Mouse (Mus musculus): ENCODE data around the gene Pwp2.

Pwp2 gene

DNA sequence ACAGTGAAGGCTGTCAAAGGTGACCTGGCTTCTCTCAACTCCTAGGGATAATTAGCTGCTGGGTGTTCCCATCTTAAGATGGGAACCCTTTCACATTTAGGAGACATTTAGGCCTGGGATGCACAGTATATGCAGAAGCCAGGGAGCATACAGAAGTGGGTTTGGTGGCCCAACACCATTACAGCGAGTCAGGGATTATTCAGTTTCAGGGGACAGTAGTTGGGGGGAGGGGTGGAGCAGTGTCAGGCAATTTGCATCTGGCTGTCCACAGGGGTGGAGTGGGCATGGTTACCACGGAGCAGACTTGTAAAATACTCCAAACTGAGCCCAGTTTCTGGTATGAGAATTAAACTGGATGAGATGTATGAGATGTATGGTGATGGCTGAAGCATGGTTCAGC is 14.5 kb downstream of the Pwp2 start:
- DNase-seq = no peak

DNA sequence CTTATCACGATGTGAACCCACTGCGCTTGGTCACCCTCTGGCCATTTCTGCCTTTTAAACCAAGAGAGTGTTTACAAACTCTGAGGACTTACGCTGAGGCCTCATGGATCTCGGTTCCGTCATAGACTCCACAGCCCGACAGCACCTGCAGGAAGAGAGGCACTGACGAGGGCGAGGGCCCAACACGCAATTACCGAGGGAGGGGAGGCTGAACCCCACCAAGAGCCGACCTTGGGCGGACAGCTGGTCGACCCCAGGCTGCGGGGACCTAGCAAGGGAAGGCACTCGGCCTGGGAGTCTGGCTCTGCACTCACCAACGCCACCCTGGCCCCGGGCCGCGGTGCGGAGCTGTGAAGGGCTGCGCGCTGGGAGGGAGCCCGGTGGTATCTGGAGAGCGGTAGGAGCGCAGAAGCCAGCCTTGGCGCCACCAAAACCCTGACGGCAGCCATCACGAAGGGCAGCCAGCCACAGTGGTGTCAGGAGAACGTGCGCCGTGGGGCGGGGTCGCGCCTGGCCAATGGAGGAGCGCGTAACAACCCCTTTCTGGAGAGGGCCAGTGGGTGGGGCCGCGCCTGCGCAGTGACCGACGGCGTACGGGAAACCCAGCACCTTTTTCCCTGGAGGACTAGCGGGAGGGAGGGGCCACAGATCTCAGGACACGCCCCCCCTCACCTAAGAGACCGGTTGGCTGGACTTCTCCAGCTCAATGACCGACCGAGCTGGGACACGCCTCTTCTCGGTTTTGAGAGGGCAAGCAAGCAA is 15.5 kb downstream of the Pwp2 start, which contains the start of gene D10Jhu81e:
Gene D10Jhu81e, minus strand, starts transcription at position 502 of the 762 bp plus-strand sequence.
- DNase-seq = peak; percentile 100

- DNase-seq = no peak
Measured at GRCm38 (mm10) chr10:78168792-78169191, 16.2 kb downstream of the Pwp2 start.

DNA sequence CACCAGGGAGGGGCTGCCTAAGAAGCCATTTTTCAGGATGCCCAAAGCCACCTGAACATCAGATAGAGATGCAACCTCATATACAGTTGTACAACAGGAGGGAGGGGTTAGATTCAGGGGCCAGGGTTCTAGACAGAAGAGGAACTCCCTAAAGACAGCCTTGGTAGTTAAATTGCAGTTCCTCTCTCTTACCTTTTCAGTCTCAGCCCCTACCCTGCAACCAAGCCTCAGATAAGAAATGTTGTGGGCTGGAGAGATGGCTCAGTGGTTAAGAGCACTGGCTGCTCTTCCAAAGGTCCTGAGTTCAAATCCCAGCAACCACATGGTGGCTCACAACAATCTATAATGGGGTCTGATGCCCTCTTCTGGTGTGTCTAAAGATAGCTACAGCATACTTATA is 17.2 kb downstream of the Pwp2 start:
- DNase-seq = no peak

DNA sequence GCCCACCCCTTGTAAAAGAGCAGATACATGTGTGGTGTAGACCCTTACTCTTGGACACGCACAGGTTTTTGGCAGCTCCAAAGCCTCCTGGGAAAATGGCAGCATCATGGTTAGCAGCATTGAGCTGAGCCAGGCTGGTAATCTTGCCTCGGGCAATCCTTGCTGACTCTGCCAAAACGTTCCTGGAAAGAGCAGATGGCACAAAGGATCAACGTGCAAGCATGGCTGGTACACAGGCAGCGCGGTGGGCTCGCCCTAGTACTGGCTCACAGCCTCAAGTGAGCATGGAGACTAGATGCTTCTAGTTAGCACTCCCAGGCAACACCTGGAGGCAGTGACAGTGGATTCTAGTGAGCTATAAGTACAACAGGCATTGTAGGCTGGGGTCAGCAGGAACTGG is 17.6 kb downstream of the Pwp2 start:
- no peak for DNase-seq

DNA sequence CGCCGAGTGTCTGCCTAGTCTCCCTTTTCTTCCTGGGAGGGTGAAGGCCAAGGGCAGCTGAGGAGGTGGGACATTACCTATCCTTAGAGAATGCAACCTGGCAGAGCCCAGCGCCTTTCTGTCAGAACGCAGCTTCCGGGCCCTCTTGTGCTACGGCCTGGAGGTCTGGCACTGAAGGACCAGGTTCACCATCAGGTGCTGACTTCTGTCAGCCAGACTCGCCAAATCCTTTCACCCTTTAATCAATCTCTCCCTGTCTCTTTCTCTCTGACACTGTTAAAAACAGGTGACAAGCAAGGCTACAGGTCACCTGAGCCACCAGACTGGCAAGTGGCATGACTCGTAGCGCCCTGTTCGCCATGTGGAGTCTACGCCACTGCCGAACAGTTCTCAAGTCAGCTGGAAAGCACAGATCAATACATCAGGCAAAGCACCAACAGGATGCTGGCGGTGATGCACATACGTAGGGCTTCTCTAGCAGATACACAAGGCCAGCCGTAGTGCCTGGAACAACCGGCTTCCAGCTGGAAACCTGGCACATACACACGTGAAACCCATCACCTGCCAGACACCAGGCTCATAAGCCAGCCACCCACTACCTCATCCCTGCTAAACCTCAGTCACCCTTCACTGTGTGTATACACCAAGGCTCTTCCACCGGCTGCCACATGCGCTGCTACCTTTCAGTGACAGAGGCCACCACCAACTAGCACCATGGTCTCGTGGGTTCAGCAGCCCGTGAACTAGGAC is 19.5 kb downstream of the Pwp2 start:
- DNase-seq = no peak

DNA sequence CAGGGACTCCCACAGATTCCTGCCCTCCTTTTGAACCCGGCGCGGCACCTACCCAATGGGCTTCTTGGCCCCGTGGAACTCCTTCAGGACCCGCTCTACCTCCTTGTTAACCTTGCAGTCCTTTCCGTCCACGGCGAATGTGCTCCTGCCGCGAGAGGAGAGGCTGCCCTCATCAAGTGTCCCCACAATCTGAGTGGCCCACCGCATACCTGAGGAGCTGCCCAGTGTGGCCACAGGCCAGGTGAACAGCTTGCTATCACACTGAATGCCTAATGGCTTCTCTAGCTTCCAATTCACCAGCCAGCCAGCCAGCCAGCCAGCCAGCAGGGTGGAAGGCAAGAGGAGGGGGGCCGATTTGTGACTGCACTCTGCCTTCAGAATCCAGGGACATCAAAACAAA is 20.2 kb downstream of the Pwp2 start:
- no peak for DNase-seq

- peak; percentile 68 for DNase-seq
Measured at GRCm38 (mm10) chr10:78163923-78164322, 21.0 kb downstream of the Pwp2 start.

DNA sequence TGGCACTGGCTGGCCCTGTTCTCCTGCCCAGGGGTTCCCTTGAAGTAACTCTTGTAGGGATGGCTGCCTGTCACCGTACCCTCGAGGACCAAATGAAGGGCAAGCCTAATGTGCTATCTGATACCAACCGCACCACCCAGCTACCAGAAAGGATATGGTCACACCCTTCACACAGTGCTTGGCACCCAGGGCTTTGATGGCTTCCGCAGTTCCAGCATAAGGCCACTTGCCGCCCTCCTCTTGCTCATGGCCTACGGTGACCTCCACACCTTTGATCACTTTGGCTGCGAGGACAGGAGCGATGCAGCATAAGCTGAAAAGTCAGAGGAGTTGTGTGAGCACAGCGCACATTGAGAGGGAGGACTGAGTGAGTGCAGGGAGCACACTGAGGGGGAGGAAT is 21.7 kb downstream of the Pwp2 start:
- DNase-seq = no peak

GRCm38 (mm10) chr10:78162646-78163045 is 22.3 kb downstream of the Pwp2 start:
- DNase-seq = no peak

- DNase-seq = no peak
Measured at GRCm38 (mm10) chr10:78161096-78161495, 23.9 kb downstream of the Pwp2 start.

DNA sequence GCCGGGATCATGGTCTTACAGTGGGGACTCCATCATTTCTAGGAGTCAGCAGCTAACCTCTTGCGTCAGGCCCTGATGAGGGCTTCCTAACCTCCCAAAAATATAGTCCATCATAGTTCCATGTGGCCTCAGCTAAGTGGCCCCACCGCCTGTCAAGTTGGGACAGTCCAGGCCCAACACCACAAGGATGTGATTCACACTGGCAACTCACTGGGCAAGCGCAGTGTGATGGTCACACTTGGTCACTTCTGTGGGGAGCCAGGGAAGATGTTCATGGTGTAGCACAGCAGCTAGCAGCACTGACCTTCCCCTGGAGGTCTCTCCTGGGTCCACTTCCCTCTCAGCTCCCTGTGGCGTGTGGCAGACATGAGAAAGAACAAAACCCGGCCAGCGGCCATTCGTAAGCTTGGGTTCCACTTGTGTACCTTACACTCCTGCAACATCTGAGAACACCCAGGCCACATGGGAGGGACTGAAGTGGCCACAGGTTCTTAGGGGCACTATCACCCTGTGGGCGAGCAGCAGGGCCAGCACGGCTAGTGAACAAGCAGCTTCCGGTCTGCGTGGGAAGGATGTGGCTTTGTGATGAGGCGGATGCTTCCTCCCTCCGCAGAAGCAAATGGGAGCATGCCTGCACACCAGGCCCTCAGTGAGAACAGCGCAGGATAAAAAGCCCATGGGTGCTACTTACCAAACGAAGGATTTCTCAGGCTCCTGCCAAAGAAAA is 24.4 kb downstream of the Pwp2 start:
- DNase-seq = no peak

DNA sequence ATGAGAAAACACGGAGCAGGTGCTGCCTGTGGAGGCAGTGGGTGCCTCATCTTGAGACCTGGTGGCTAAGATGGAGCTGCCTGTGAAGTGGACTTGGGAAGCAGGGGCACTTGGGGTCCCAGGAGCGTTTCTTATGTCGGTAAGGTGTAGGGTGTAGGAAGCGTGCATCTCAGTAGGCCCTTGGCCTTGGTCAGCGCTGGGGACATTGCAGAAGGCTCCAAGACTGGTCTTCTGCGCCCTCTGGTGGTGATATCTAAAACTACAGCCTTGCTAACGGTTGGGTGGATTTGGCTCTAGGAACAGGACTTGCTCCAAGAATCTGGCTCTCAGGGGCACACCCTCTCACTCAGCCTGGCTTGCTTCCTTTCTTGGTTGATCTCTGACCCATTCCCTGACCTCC is 25.0 kb downstream of the Pwp2 start:
- DNase-seq = peak; percentile 80

DNA sequence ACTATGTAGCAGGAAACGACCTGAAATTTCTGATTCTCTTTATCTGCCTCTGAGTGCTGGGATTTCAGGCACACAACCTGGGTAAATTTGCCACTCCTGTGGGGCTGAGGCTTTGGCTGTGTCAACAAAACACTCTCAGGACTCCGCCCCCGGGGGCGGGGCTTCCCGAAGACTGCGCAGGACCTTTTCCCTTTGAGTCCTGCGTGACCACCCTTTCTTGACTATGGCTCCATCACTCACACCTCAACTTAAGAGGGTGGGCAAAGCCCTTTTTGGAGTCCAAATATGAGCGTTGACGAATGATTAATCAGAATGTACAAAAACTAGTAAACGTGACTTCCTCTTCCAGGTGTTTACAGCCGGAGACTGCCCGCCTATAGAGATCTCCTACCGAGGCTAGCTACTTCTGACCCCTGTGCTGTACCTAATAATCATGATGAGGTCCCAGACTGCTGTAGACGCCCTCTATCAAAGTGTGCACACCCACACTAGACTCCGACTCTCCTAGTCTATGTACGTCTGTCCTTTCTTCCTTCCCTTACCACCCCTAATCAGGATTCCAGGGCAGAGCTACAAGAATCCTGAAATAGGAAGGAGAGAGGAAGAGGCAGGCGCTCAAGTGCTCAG is 25.6 kb downstream of the Pwp2 start:
- DNase-seq = peak; percentile 57

GRCm38 (mm10) chr10:78158041-78158440 is 26.9 kb downstream of the Pwp2 start:
- DNase-seq = no peak

- no peak for DNase-seq
Measured at GRCm38 (mm10) chr10:78156926-78157325, 28.0 kb downstream of the Pwp2 start.

GRCm38 (mm10) chr10:78148834-78149766 is 35.8 kb downstream of the Pwp2 start:
- DNase-seq = no peak

- no peak for DNase-seq
Measured at GRCm38 (mm10) chr10:78147908-78148441, 37.0 kb downstream of the Pwp2 start.

- DNase-seq = peak; percentile 84
Measured at GRCm38 (mm10) chr10:78143727-78144505, 41.0 kb downstream of the Pwp2 start.

DNA sequence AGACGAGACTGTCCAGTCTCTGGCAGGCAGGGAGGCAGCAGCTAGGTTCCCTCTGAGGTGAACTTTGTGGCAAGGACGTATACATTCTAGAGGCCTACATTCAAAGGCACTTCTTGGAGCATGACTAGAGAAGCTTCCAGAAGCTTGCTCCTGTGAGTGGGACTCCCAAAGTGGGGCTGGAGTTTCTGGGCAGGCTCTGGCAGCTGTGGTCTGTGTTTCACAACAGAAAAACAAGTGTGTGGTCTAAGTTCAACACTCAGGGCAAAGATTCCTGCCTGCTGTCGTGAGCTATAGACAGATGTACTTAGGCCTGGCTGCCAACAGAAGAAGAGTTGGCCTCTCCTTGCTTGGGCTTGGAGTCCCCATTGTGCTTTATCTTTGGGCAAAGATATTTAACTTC is 44.1 kb downstream of the Pwp2 start:
- no peak for DNase-seq

- DNase-seq = no peak
Measured at GRCm38 (mm10) chr10:78140251-78140600, 44.7 kb downstream of the Pwp2 start.
